ENCODE assay signal across 11 mouse cellular contexts in the genomic region with DNA sequence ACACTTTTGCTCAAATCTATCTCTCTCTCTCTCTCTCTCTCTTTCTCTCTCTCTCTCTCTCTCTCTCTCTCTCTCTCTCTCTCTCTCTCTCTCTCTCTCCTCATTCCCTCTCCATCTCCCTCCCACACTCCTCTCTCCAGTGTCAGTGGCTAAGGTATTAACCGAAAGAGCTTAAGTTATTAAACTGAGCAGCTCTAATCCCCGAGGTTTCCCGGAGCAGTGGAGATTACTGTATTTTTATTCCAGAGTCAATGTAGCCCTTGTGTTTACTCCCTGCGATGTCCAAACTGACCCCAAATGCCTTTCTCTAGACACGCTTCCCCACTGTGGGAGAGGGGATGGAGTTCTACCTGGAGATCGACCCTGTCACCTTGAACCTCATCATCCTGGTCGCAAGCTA. TPM values are rescaled to one million over a fixed set of nuclear protein-coding genes. Genes with fewer than 3 reads are reported as not detected.
DNase-seq lines count a peak whose midpoint lies in the region; ATAC-seq and TF ChIP-seq lines count a peak whose summit lies in the region.
"Had no signal": no experiment of that assay in that cellular context is flagged by ENCODE, and none has a peak within 500 bp of the region (broad histone marks: within the 10 kb centered on the region; RNA-seq: fewer than 3 reads in every experiment).

A gene (plus strand): TSS at position 243 of the 400 bp plus-strand sequence.

- WGBS in intestine, embryonic 14.5 days = 90% methylated on average over 7 of the region's 7 CpGs
- WGBS in intestine, embryonic 16.5 days = 85% methylated on average over 7 of the region's 7 CpGs
- 84% methylated on average over 7 of the region's 7 CpGs for WGBS in forebrain, embryonic 13.5 days
- 83% methylated on average over 7 of the region's 7 CpGs for WGBS in hindbrain, embryonic 16.5 days
- WGBS in neural tube, embryonic 14.5 days = 93% methylated on average over 7 of the region's 7 CpGs
- 95% methylated on average over 7 of the region's 7 CpGs for WGBS in thymus, adult 2 months

- no peak for DNase-seq in intestine, embryonic 14.5 days (ENCODE audit: low spot score)
- DNase-seq in thymus, adult 2 months = no peak
- no peak for DNase-seq in adrenal gland, postnatal 14 days
- DNase-seq in gastrocnemius, postnatal 14 days = no peak
- DNase-seq: kidney, postnatal 14 days had no signal

- H3K4me1 ChIP-seq in intestine, embryonic 14.5 days (replicated peaks; ENCODE audit: control insufficient read depth, insufficient read depth, low read length) = no peaks in the 10 kb centered on the region
- H3K4me1 ChIP-seq in intestine, embryonic 16.5 days (ENCODE audit: control insufficient read depth, insufficient read depth, low read length) = no peaks in the 10 kb centered on the region
- no peaks in the 10 kb centered on the region for H3K4me1 ChIP-seq in forebrain, embryonic 13.5 days
- no peaks in the 10 kb centered on the region for H3K4me1 ChIP-seq in hindbrain, embryonic 16.5 days (ENCODE audit: control insufficient read depth, insufficient read depth, low read depth, low read length)
- no peaks in the 10 kb centered on the region for H3K4me1 ChIP-seq in neural tube, embryonic 14.5 days (ENCODE audit: control insufficient read depth, insufficient read depth, low read length)
- H3K4me1 ChIP-seq in thymus, adult 2 months (replicated peaks; ENCODE audit: control insufficient read depth, insufficient read depth, low read length) = no peaks in the 10 kb centered on the region

- intact Hi-C loops in gastrocnemius, postnatal 14 days (cut with DNase I; ENCODE audit: low total_unique reads) = loop anchor here (5.0 to 10.0 kb wide), 2 partner anchors 117 to 430 kb away; no protein-coding TSS in a partner anchor

- TF ChIP-seq POLR2A in thymus, adult 2 months (IDR thresholded peaks at IDR 0.05; ENCODE audit: control insufficient read depth, extremely low read depth, insufficient read depth, low read length, poor library complexity) = no peak

- no peaks in the 10 kb centered on the region for H3K36me3 ChIP-seq in intestine, embryonic 14.5 days (ENCODE audit: control insufficient read depth, insufficient read depth, low read length)
- H3K36me3 ChIP-seq in intestine, embryonic 16.5 days (ENCODE audit: control insufficient read depth, insufficient read depth, low read length) = no peaks in the 10 kb centered on the region
- H3K36me3 ChIP-seq in forebrain, embryonic 13.5 days (ENCODE audit: poor library complexity, severe bottlenecking) = no peaks in the 10 kb centered on the region
- H3K36me3 ChIP-seq in hindbrain, embryonic 16.5 days (ENCODE audit: control insufficient read depth, insufficient read depth, low read length) = no peaks in the 10 kb centered on the region
- no peaks in the 10 kb centered on the region for H3K36me3 ChIP-seq in neural tube, embryonic 14.5 days (ENCODE audit: control insufficient read depth, insufficient read depth, low read length)
- H3K36me3 ChIP-seq in thymus, adult 2 months (ENCODE audit: control insufficient read depth, insufficient read depth, low read length) = no peaks in the 10 kb centered on the region

- H3K27me3 ChIP-seq in intestine, embryonic 14.5 days (replicated peaks; ENCODE audit: control insufficient read depth, insufficient read depth, low read length) = no peaks in the 10 kb centered on the region
- H3K27me3 ChIP-seq in intestine, embryonic 16.5 days (replicated peaks; ENCODE audit: control insufficient read depth, insufficient read depth, low read length) = no peaks in the 10 kb centered on the region
- no peaks in the 10 kb centered on the region for H3K27me3 ChIP-seq in forebrain, embryonic 13.5 days
- no peaks in the 10 kb centered on the region for H3K27me3 ChIP-seq in hindbrain, embryonic 16.5 days (replicated peaks; ENCODE audit: control insufficient read depth, insufficient read depth, low read length)
- no peaks in the 10 kb centered on the region for H3K27me3 ChIP-seq in neural tube, embryonic 14.5 days (ENCODE audit: control insufficient read depth, insufficient read depth, low read length)
- H3K27me3 ChIP-seq in thymus, adult 2 months (ENCODE audit: control insufficient read depth, insufficient read depth, low read length) = no peaks in the 10 kb centered on the region

- no peak for ATAC-seq in intestine, embryonic 14.5 days (replicated peaks; ENCODE audit: low FRiP score, low TSS enrichment, low read depth)
- ATAC-seq in intestine, embryonic 16.5 days = no peak
- no peak for ATAC-seq in forebrain, embryonic 13.5 days
- no peak for ATAC-seq in hindbrain, embryonic 16.5 days
- no peak for ATAC-seq in neural tube, embryonic 14.5 days (ENCODE audit: low read depth)

- H3K9ac ChIP-seq in intestine, embryonic 14.5 days (ENCODE audit: low read length) = no peak within 1 kb of the TSS
- no peak within 1 kb of the TSS for H3K9ac ChIP-seq in intestine, embryonic 16.5 days (ENCODE audit: low read depth, low read length)
- no peak within 1 kb of the TSS for H3K9ac ChIP-seq in forebrain, embryonic 13.5 days
- no peak within 1 kb of the TSS for H3K9ac ChIP-seq in hindbrain, embryonic 16.5 days (ENCODE audit: low read depth, low read length)
- H3K9ac ChIP-seq in neural tube, embryonic 14.5 days (replicated peaks; ENCODE audit: low read depth, low read length) = no peak within 1 kb of the TSS
- H3K9ac ChIP-seq: liver, embryonic 14.5 days had no signal

- TF ChIP-seq CTCF in thymus, adult 2 months (IDR thresholded peaks at IDR 0.05; ENCODE audit: borderline replicate concordance, control insufficient read depth, extremely low read depth, insufficient read depth, low read length, poor library complexity) = no peak

- no peak within 1 kb of the TSS for H3K4me3 ChIP-seq in intestine, embryonic 14.5 days (ENCODE audit: low read depth, low read length)
- no peak within 1 kb of the TSS for H3K4me3 ChIP-seq in intestine, embryonic 16.5 days (ENCODE audit: low read length)
- H3K4me3 ChIP-seq in forebrain, embryonic 13.5 days = no peak within 1 kb of the TSS
- H3K4me3 ChIP-seq in hindbrain, embryonic 16.5 days (ENCODE audit: low read length) = no peak within 1 kb of the TSS
- H3K4me3 ChIP-seq in neural tube, embryonic 14.5 days (ENCODE audit: low read depth, low read length) = no peak within 1 kb of the TSS
- no peak within 1 kb of the TSS for H3K4me3 ChIP-seq in thymus, adult 2 months (ENCODE audit: control insufficient read depth, insufficient read depth, low read length)
- H3K4me3 ChIP-seq: myocyte had no signal

- H3K4me2 ChIP-seq in intestine, embryonic 14.5 days (ENCODE audit: low read length) = no peak within 1 kb of the TSS
- no peak within 1 kb of the TSS for H3K4me2 ChIP-seq in intestine, embryonic 16.5 days (ENCODE audit: low read depth, low read length)
- H3K4me2 ChIP-seq in forebrain, embryonic 13.5 days = no peak within 1 kb of the TSS
- H3K4me2 ChIP-seq in hindbrain, embryonic 16.5 days (ENCODE audit: low read length) = no peak within 1 kb of the TSS
- H3K4me2 ChIP-seq in neural tube, embryonic 14.5 days (ENCODE audit: low read depth, low read length) = no peak within 1 kb of the TSS

- H3K27ac ChIP-seq in intestine, embryonic 14.5 days (ENCODE audit: low read depth) = no peak within 1 kb of the TSS
- H3K27ac ChIP-seq in intestine, embryonic 16.5 days (ENCODE audit: low read length) = no peak within 1 kb of the TSS
- H3K27ac ChIP-seq in forebrain, embryonic 13.5 days = no peak within 1 kb of the TSS
- no peak within 1 kb of the TSS for H3K27ac ChIP-seq in hindbrain, embryonic 16.5 days (ENCODE audit: low read depth, low read length)
- no peak within 1 kb of the TSS for H3K27ac ChIP-seq in neural tube, embryonic 14.5 days (ENCODE audit: low read depth, low read length)
- no peak within 1 kb of the TSS for H3K27ac ChIP-seq in thymus, adult 2 months (ENCODE audit: control insufficient read depth, insufficient read depth, low read length)
- H3K27ac ChIP-seq: liver, embryonic 14.5 days had no signal

- no peaks in the 10 kb centered on the region for H3K9me3 ChIP-seq in intestine, embryonic 14.5 days (ENCODE audit: control insufficient read depth, low read length)
- 0 out of 2 replicates have a peak, but pooled peaks cover 4% of the 10 kb centered on the region for H3K9me3 ChIP-seq in intestine, embryonic 16.5 days (ENCODE audit: control insufficient read depth, low read length)
- H3K9me3 ChIP-seq in forebrain, embryonic 13.5 days (replicated peaks) = no peaks in the 10 kb centered on the region
- H3K9me3 ChIP-seq in hindbrain, embryonic 16.5 days (ENCODE audit: control insufficient read depth, low read length) = no peaks in the 10 kb centered on the region
- no peaks in the 10 kb centered on the region for H3K9me3 ChIP-seq in neural tube, embryonic 14.5 days (ENCODE audit: control insufficient read depth, low read length)

RNA-seq across cellular contexts. Expression of the gene that starts here (rescaled TPM):
- polyA plus RNA-seq in intestine, embryonic 14.5 days (2014; fragmentation: Nextera tagmentation; extraction: Ambion mirVana) = 13.2 and 13.3 TPM in 2 replicates
- 9.4 and 9.7 TPM in 2 replicates for polyA plus RNA-seq in intestine, embryonic 16.5 days (2015; fragmentation: Nextera tagmentation; extraction: Ambion mirVana)
- 19.2 and 21.3 TPM in 2 replicates for polyA plus RNA-seq in forebrain, embryonic 13.5 days (2015; fragmentation: Nextera tagmentation; extraction: Ambion mirVana)
- 18.8 and 19.1 TPM in 2 replicates for polyA plus RNA-seq in hindbrain, embryonic 16.5 days (2015; fragmentation: Nextera tagmentation; extraction: Ambion mirVana)
- 23.7 and 24.9 TPM in 2 replicates for polyA plus RNA-seq in neural tube, embryonic 14.5 days (2014; fragmentation: Nextera tagmentation; extraction: Ambion mirVana)
- polyA plus RNA-seq in thymus, adult 2 months (2012; rRNA removed) = 2.1 and 2.9 TPM in 2 replicates
- 2.9 and 3.5 TPM in 2 replicates for total RNA-seq in adrenal gland, postnatal 14 days (2021)
- total RNA-seq in gastrocnemius, postnatal 14 days (2021) = 1 to 10 TPM; 1.9 to 2.4 TPM
